Mouse (Mus musculus) kidney, postnatal 0 days (tissue): ENCODE data around the gene Gm5767. TPM values are rescaled to one million over a fixed set of nuclear protein-coding genes. Genes with fewer than 3 reads are reported as not detected.

Experiments used
- ATAC-seq: fragments of 200-750 bp; cut with Nextera tagmentation; replicated peaks from 2 replicates; pipeline ENCODE4 v1.8.0; 2017; ENCODE audit warnings: low read depth, moderate number of reproducible peaks, moderate TSS enrichment, moderate library complexity; ENCODE audit not compliant: low FRiP score
- DNase-seq: peaks from one replicate; pipeline ENCODE4 v3.0.0-alpha.2; 2016; ENCODE audit warnings: low spot score
- H3K27ac ChIP-seq: fragments of 300-500 bp; sonication (generic); 2 replicates; pipeline ENCODE4 v1.5.1; 2014; ENCODE audit warnings: mild to moderate bottlenecking
- H3K27me3 ChIP-seq: fragments of 300-500 bp; sonication (generic); 2 replicates; pipeline ENCODE4 v1.6.1; 2014; ENCODE audit warnings: low read length, mixed read lengths; ENCODE audit not compliant: insufficient read depth
- H3K36me3 ChIP-seq: fragments of 300-500 bp; sonication (generic); 2 replicates; pipeline ENCODE4 v1.6.1; 2014; ENCODE audit warnings: low read length, mixed read lengths; ENCODE audit not compliant: insufficient read depth
- H3K4me1 ChIP-seq: fragments of 300-500 bp; sonication (generic); replicated peaks from 2 replicates; pipeline ENCODE4 v1.6.1; 2014; ENCODE audit warnings: antibody characterized with exemption, low read length, mixed read lengths; ENCODE audit not compliant: insufficient read depth
- H3K4me2 ChIP-seq: fragments of 300-500 bp; sonication (generic); 2 replicates; pipeline ENCODE4 v1.6.1; 2014; ENCODE audit warnings: mild to moderate bottlenecking, low read length, moderate library complexity, mixed read lengths
- H3K4me3 ChIP-seq: fragments of 300-500 bp; sonication (generic); replicated peaks from 2 replicates; pipeline ENCODE4 v1.5.1; 2014; ENCODE audit warnings: low read depth, low read length
- H3K9ac ChIP-seq: fragments of 300-500 bp; sonication (generic); 2 replicates; pipeline ENCODE4 v1.6.1; 2014; ENCODE audit warnings: low read depth, low read length
- H3K9me3 ChIP-seq: fragments of 300-500 bp; sonication (generic); replicated peaks from 2 replicates; pipeline ENCODE4 v1.6.1; 2016; ENCODE audit warnings: low read length, inconsistent platforms, mixed read lengths
- CTCF ChIP-seq: IDR thresholded peaks from 2 replicates; pipeline ENCODE4 v1.5.1; 2016; ENCODE audit warnings: antibody characterized with exemption, low read depth, mild to moderate bottlenecking, moderate library complexity
- WGBS: fragments of 180-500 bp; shearing (Covaris S2); extraction: QIAGEN DNeasy Blood & Tissue Kit; methylation state at CpG from one replicate; pipeline ENCODE4 v1.1.7; 2014; 5-methylcytosine and 5-hydroxymethylcytosine counted together
- polyA plus RNA-seq: library from polyadenylated mRNA; unstranded; fragments of >200 nt; fragmentation: Nextera tagmentation; extraction: Ambion mirVana; gene quantifications from 2 replicates; pipeline ENCODE4 v1.2.1, GENCODE M21; 2015

The Gm5767 gene
- polyA plus RNA-seq, 1 experiment from 2014 or later, result not detected

DNA sequence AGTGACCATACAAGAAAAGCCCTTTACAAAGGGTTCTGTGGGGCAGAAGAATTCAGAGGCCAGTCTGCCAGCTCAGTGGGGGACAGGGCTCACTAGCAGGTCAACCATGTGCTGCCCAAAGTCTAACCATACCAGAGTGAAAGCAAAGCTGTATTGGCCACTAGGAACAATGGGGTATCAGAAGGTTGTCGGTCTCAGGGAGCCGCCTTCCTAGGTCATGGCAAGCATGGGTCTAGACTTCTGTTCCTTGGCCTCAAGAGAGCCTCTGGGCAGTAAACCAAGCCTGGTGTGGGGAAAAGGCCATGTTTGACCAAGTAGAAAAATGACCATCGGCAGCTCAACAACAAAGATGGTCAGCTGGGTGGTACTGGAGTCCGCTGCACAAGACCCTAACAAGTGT lies 21.8 kb upstream of the Gm5767 start:
- no peak for TF ChIP-seq CTCF
- H3K27ac ChIP-seq, result no peak overlapping the region
- no peaks in the 10 kb centered on the region for H3K4me1 ChIP-seq
- no peaks in the 10 kb centered on the region for H3K9me3 ChIP-seq
- peaks cover 36% of the 10 kb centered on the region for H3K36me3 ChIP-seq
- DNase-seq, result no peak
- H3K4me3 ChIP-seq, result no peak overlapping the region
- no peak for ATAC-seq
- no peak overlapping the region for H3K9ac ChIP-seq
- no peaks in the 10 kb centered on the region for H3K27me3 ChIP-seq
- 89% methylated on average over 4 of the region's 4 CpGs for WGBS
- no peak overlapping the region for H3K4me2 ChIP-seq

- Histone ChIP-seq H3K4me2 (no peak overlapping the region), H3K27me3 (no peaks in the 10 kb centered on the region), H3K36me3 (peaks cover 13% of the 10 kb centered on the region; the same call in 1 of the 2 replicates), H3K9me3 (no peaks in the 10 kb centered on the region), H3K4me1 (peaks cover 5% of the 10 kb centered on the region; the same call in 1 of the 2 replicates), H3K9ac (no peak overlapping the region), H3K4me3 (no peak overlapping the region), H3K27ac (peak overlapping the region; percentile 47)
- no peak for TF ChIP-seq CTCF
- WGBS, result 38% methylated on average over 1 of the region's 2 CpGs
- peak; percentile 15; the same call in 1 of the 2 replicates for ATAC-seq
- DNase-seq, result no peak
Measured at GRCm38 (mm10) chr16:8663022-8663421, 17.5 kb upstream of the Gm5767 start.

GRCm38 (mm10) chr16:8663606-8664539 lies 16.7 kb upstream of the Gm5767 start:
- Histone ChIP-seq H3K36me3 (peaks cover 11% of the 10 kb centered on the region; the same call in 1 of the 2 replicates), H3K9ac (no peak overlapping the region), H3K27me3 (no peaks in the 10 kb centered on the region), H3K9me3 (no peaks in the 10 kb centered on the region), H3K4me1 (peaks cover 5% of the 10 kb centered on the region; the same call in 1 of the 2 replicates), H3K27ac (peak overlapping the region; percentile 47), H3K4me3 (no peak overlapping the region), H3K4me2 (no peak overlapping the region)
- DNase-seq (no peak), ATAC-seq (no peak)
- no peak for TF ChIP-seq CTCF
- WGBS, result 69% methylated on average over 24 of the region's 24 CpGs

- H3K36me3 ChIP-seq, result peaks cover 11% of the 10 kb centered on the region; the same call in 1 of the 2 replicates
- WGBS, result 84% methylated on average over 5 of the region's 5 CpGs
- H3K9me3 ChIP-seq, result no peaks in the 10 kb centered on the region
- H3K4me1 ChIP-seq, result peaks cover 15% of the 10 kb centered on the region
- H3K9ac ChIP-seq, result no peak overlapping the region
- H3K27me3 ChIP-seq, result no peaks in the 10 kb centered on the region
- no peak for TF ChIP-seq CTCF
- H3K4me2 ChIP-seq, result no peak overlapping the region
- H3K4me3 ChIP-seq, result no peak overlapping the region
- no peak for ATAC-seq
- H3K27ac ChIP-seq, result no peak overlapping the region
- DNase-seq, result no peak
Measured at GRCm38 (mm10) chr16:8665367-8665766, 15.2 kb upstream of the Gm5767 start.

- peaks cover 11% of the 10 kb centered on the region; the same call in 1 of the 2 replicates for H3K36me3 ChIP-seq
- 0 out of 2 replicates have a peak overlapping the region, but pooled peaks have one; percentile 3 for H3K27ac ChIP-seq
- no peaks in the 10 kb centered on the region for H3K9me3 ChIP-seq
- no peak for ATAC-seq
- no peak overlapping the region for H3K4me3 ChIP-seq
- H3K27me3 ChIP-seq, result no peaks in the 10 kb centered on the region
- H3K4me2 ChIP-seq, result no peak overlapping the region
- TF ChIP-seq CTCF, result no peak
- 45% methylated on average over 2 of the region's 2 CpGs for WGBS
- DNase-seq, result peak; percentile 38
- H3K4me1 ChIP-seq, result peaks cover 24% of the 10 kb centered on the region
- H3K9ac ChIP-seq, result no peak overlapping the region
Measured at GRCm38 (mm10) chr16:8666452-8666851, 14.1 kb upstream of the Gm5767 start.

DNA sequence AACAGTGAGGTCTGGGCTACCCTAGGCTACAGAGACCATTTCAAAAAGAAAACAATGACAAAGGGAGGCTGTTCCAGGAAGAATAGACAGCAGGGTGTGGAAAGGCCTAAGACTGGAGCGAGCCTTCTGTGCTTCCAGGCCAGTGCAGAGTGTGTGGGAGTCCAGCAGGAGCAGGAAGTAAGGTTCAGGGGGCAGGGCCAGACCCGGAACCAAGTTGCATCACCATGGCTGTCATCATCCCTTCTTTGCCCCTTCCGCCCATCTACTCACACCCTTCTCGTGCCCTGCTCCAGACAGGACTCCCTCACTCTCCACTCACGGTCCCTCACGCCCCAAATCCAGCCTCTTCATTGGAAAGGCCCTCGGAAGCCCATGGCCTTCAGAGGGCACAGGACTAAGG lies 13.3 kb upstream of the Gm5767 start:
- Histone ChIP-seq H3K9me3 (no peaks in the 10 kb centered on the region), H3K4me2 (no peak overlapping the region; the same call in 1 of the 2 replicates), H3K4me1 (peaks cover 24% of the 10 kb centered on the region), H3K27me3 (no peaks in the 10 kb centered on the region), H3K27ac (peak overlapping the region; percentile 60), H3K4me3 (no peak overlapping the region), H3K36me3 (0 out of 2 replicates have a peak, but pooled peaks cover 5% of the 10 kb centered on the region), H3K9ac (no peak overlapping the region)
- DNase-seq (peak; percentile 39), ATAC-seq (no peak)
- TF ChIP-seq CTCF, result no peak
- WGBS, result 56% methylated on average over 7 of the region's 7 CpGs
